8 mouse cellular contexts compared by ENCODE assay signal in genomic region chr6:148944767-148945508, GRCm38 (mm10). TPM values are rescaled to one million over a fixed set of nuclear protein-coding genes. Genes with fewer than 3 reads are reported as not detected.
DNase-seq lines count a peak whose midpoint lies in the region; ATAC-seq and TF ChIP-seq lines count a peak whose summit lies in the region.

No protein-coding gene starts in this region.

- H3K4me2 ChIP-seq in intestine, embryonic 16.5 days (ENCODE audit: low read depth, low read length) = peak overlapping the region; percentile 72
- H3K4me2 ChIP-seq in limb, embryonic 13.5 days (replicated peaks) = peak overlapping the region; percentile 76
- H3K4me2 ChIP-seq in midbrain, embryonic 14.5 days (ENCODE audit: low read length) = peak overlapping the region; percentile 76

- TF ChIP-seq CTCF in spleen, adult 2 months (IDR thresholded peaks at IDR 0.05; ENCODE audit: extremely low read depth, insufficient read depth, insufficient read length, insufficient replicate concordance) = no peak

- H3K27ac ChIP-seq in intestine, embryonic 16.5 days (ENCODE audit: low read length) = peak overlapping the region; percentile 96
- peak overlapping the region; percentile 91 for H3K27ac ChIP-seq in limb, embryonic 13.5 days
- H3K27ac ChIP-seq in midbrain, embryonic 14.5 days (replicated peaks; ENCODE audit: low read depth, low read length) = peak overlapping the region; percentile 85
- H3K27ac ChIP-seq in spleen, adult 2 months (ENCODE audit: insufficient read depth, low read length) = peak overlapping the region; percentile 65

- no peak for TF ChIP-seq POLR2A in spleen, adult 2 months (IDR thresholded peaks at IDR 0.05; ENCODE audit: low read depth, low read length)

- no peaks in the 10 kb centered on the region for H3K27me3 ChIP-seq in intestine, embryonic 16.5 days (replicated peaks; ENCODE audit: control insufficient read depth, insufficient read depth, low read length)
- no peaks in the 10 kb centered on the region for H3K27me3 ChIP-seq in limb, embryonic 13.5 days
- no peaks in the 10 kb centered on the region for H3K27me3 ChIP-seq in midbrain, embryonic 14.5 days (ENCODE audit: control insufficient read depth, insufficient read depth, low read length)
- no peaks in the 10 kb centered on the region for H3K27me3 ChIP-seq in spleen, adult 2 months (ENCODE audit: control insufficient read depth, insufficient read depth, low read length)

- H3K9me3 ChIP-seq in intestine, embryonic 16.5 days (ENCODE audit: control insufficient read depth, low read length) = no peaks in the 10 kb centered on the region
- H3K9me3 ChIP-seq in limb, embryonic 13.5 days = no peaks in the 10 kb centered on the region
- H3K9me3 ChIP-seq in midbrain, embryonic 14.5 days (ENCODE audit: control insufficient read depth, low read length) = no peaks in the 10 kb centered on the region

- peak; percentile 72 for ATAC-seq in intestine, embryonic 16.5 days
- ATAC-seq in limb, embryonic 13.5 days (ENCODE audit: low FRiP score, low read depth) = peak; percentile 64
- peak; percentile 66 for ATAC-seq in midbrain, embryonic 14.5 days (ENCODE audit: low FRiP score, low TSS enrichment)

- no peaks in the 10 kb centered on the region for H3K36me3 ChIP-seq in intestine, embryonic 16.5 days (ENCODE audit: control insufficient read depth, insufficient read depth, low read length)
- H3K36me3 ChIP-seq in limb, embryonic 13.5 days = peaks cover 6% of the 10 kb centered on the region; the same call in 1 of the 2 replicates
- no peaks in the 10 kb centered on the region for H3K36me3 ChIP-seq in midbrain, embryonic 14.5 days (ENCODE audit: control insufficient read depth, insufficient read depth, low read length)
- no peaks in the 10 kb centered on the region for H3K36me3 ChIP-seq in spleen, adult 2 months (ENCODE audit: control insufficient read depth, insufficient read depth, low read length)

- peak overlapping the region; percentile 97 for H3K9ac ChIP-seq in intestine, embryonic 16.5 days (ENCODE audit: low read depth, low read length)
- H3K9ac ChIP-seq in limb, embryonic 13.5 days = peak overlapping the region; percentile 98
- peak overlapping the region; percentile 82 for H3K9ac ChIP-seq in midbrain, embryonic 14.5 days (replicated peaks; ENCODE audit: low read length)

- peaks cover 13% of the 10 kb centered on the region for H3K4me1 ChIP-seq in intestine, embryonic 16.5 days (ENCODE audit: control insufficient read depth, insufficient read depth, low read length)
- peaks cover 26% of the 10 kb centered on the region for H3K4me1 ChIP-seq in limb, embryonic 13.5 days
- H3K4me1 ChIP-seq in midbrain, embryonic 14.5 days (ENCODE audit: control insufficient read depth, insufficient read depth, low read length) = peaks cover 2% of the 10 kb centered on the region; the same call in 1 of the 2 replicates
- H3K4me1 ChIP-seq in spleen, adult 2 months (ENCODE audit: control insufficient read depth, insufficient read depth, insufficient read length) = peaks cover 2% of the 10 kb centered on the region

- DNase-seq in layer of hippocampus, adult 11-12 months (ENCODE audit: low spot score) = peak; percentile 34
- no peak for DNase-seq in layer of hippocampus, adult 9-10 months (ENCODE audit: low spot score)
- DNase-seq in embryo, embryonic 10.5 days (ENCODE audit: low spot score) = peak; percentile 70
- peak; percentile 53 to 71 for DNase-seq in gastrocnemius, postnatal 4 days (ENCODE audit: low spot score in 2 of 2)
- DNase-seq in midbrain, embryonic 14.5 days = peak; percentile 76
- peak; percentile 30 to 57 for DNase-seq in spleen, adult 2 months (ENCODE audit: low read depth in 1 of 2, low spot score in 2 of 2)

- WGBS in intestine, embryonic 16.5 days = under 1% methylated on average over 89 of the region's 92 CpGs
- WGBS in limb, embryonic 13.5 days = under 1% methylated on average over 85 of the region's 92 CpGs
- under 1% methylated on average over 90 of the region's 92 CpGs for WGBS in midbrain, embryonic 14.5 days
- under 1% methylated on average over 89 of the region's 92 CpGs for WGBS in spleen, adult 2 months

- peak overlapping the region; percentile 95 for H3K4me3 ChIP-seq in intestine, embryonic 16.5 days (ENCODE audit: low read length)
- peak overlapping the region; percentile 91 for H3K4me3 ChIP-seq in limb, embryonic 13.5 days
- peak overlapping the region; percentile 87 for H3K4me3 ChIP-seq in midbrain, embryonic 14.5 days (replicated peaks; ENCODE audit: low read depth, low read length)
- peak overlapping the region; percentile 86 for H3K4me3 ChIP-seq in spleen, adult 2 months (ENCODE audit: extremely low read depth, insufficient read depth, insufficient read length)

RNA-seq across cellular contexts. Expression of gene Sinhcaf, which starts 1.3 kb away (rescaled TPM):
- total RNA-seq in gastrocnemius, postnatal 4 days (2021) = 10 to 100 TPM in 1 of 2 experiments, 1 to 10 TPM in 1; 8.3 to 12.0 TPM
- polyA plus RNA-seq in intestine, embryonic 16.5 days (2015; fragmentation: Nextera tagmentation; extraction: Ambion mirVana) = 76.8 and 88.5 TPM in 2 replicates
- polyA plus RNA-seq in limb, embryonic 13.5 days (2015; fragmentation: Nextera tagmentation; extraction: Ambion mirVana) = 107 and 108 TPM in 2 replicates
- polyA plus RNA-seq in midbrain, embryonic 14.5 days (2014; fragmentation: Nextera tagmentation; extraction: Ambion mirVana) = 60.5 and 89.8 TPM in 2 replicates
- 2.7 and 2.8 TPM in 2 replicates for polyA plus RNA-seq in spleen, adult 2 months (2012; rRNA removed)

RNA-seq across cellular contexts. Expression of gene Caprin2, which starts 48.9 kb away (rescaled TPM):
- 10 to 100 TPM; 17.9 to 20.2 TPM for total RNA-seq in gastrocnemius, postnatal 4 days (2021)
- polyA plus RNA-seq in intestine, embryonic 16.5 days (2015; fragmentation: Nextera tagmentation; extraction: Ambion mirVana) = 12.1 and 14.1 TPM in 2 replicates
- 15.1 and 17.7 TPM in 2 replicates for polyA plus RNA-seq in limb, embryonic 13.5 days (2015; fragmentation: Nextera tagmentation; extraction: Ambion mirVana)
- 8.7 and 11.8 TPM in 2 replicates for polyA plus RNA-seq in midbrain, embryonic 14.5 days (2014; fragmentation: Nextera tagmentation; extraction: Ambion mirVana)
- polyA plus RNA-seq in spleen, adult 2 months (2012; rRNA removed) = 2.1 and 2.9 TPM in 2 replicates

Comparison
In these comparisons a context has a peak if more than half of its experiments do, and no peak if none do; other contexts are left out.
1. RNA of gene Sinhcaf, which starts 1.3 kb away (polyA plus RNA-seq): 107 to 108 TPM in limb, embryonic 13.5 days, 60.5 to 89.8 TPM in midbrain, embryonic 14.5 days and 76.8 to 88.5 TPM in intestine, embryonic 16.5 days; 2.7 to 2.8 TPM in spleen, adult 2 months; every median in the first group is over 10 times any median in the second.
2. Peak in every context shown above with its lines, with median percentiles within 50 percentile points of each other: ATAC-seq, H3K27ac ChIP-seq, H3K4me2 ChIP-seq, H3K4me3 ChIP-seq and H3K9ac ChIP-seq.